Mouse (Mus musculus) left cerebral cortex, adult 2 months (tissue): ENCODE data around the gene Clrn3. TPM values are rescaled to one million over a fixed set of nuclear protein-coding genes. Genes with fewer than 3 reads are reported as not detected.

Experiments
- DNase-seq, 2 experiments: peaks; one replicate each; pipeline ENCODE4 v3.0.0; 2021 to 2022; ENCODE audit warnings: low spot score in 2 of 2, mixed read lengths in 1 of 2; ENCODE audit errors: extremely low spot score in 1 of 2
- H3K27ac ChIP-seq: fragments of 200-600 bp; 2 replicates; pipeline ENCODE4 v1.8.1; 2022
- H3K4me3 ChIP-seq: fragments of 200-600 bp; 2 replicates; pipeline ENCODE4 v1.8.1; 2022
- CTCF ChIP-seq: fragments of 200-600 bp; IDR thresholded peaks from 2 replicates; pipeline ENCODE4 v1.8.1; 2022; ENCODE audit warnings: antibody characterized with exemption, mild to moderate bottlenecking, moderate library complexity
- intact Hi-C: fragments of 180-260 bp; cut with DNase I; formaldehyde crosslinking; loops from one replicate; pipeline ENCODE4 v1.15.1; 2025
- total RNA-seq, 2 experiments: library from RNA; stranded (reverse); gene quantifications; 2 replicates each; pipeline ENCODE4 v1.2.3; 2021

The Clrn3 gene
- total RNA-seq, 2 experiments from 2014 or later: not detected

GRCm38 (mm10) chr7:135551547-135551946 lies 23.1 kb upstream of the Clrn3 start:
- intact Hi-C loops: no loop called here
- no peak for DNase-seq
- no peak for TF ChIP-seq CTCF
- Histone ChIP-seq H3K27ac (no peak overlapping the region), H3K4me3 (no peak overlapping the region)

GRCm38 (mm10) chr7:135548434-135548833 lies 20.0 kb upstream of the Clrn3 start:
- Histone ChIP-seq H3K4me3 (no peak overlapping the region), H3K27ac (no peak overlapping the region)
- intact Hi-C loops: no loop called here
- DNase-seq: no peak
- no peak for TF ChIP-seq CTCF

- DNase-seq: no peak
- no peak for TF ChIP-seq CTCF
- no peak overlapping the region for H3K27ac ChIP-seq
- intact Hi-C loops: no loop called here
- no peak overlapping the region for H3K4me3 ChIP-seq
These were observed 18.1 kb upstream of the Clrn3 start for GRCm38 (mm10) chr7:135546530-135546929.

- intact Hi-C loops: no loop called here
- no peak for TF ChIP-seq CTCF
- no peak for DNase-seq
- Histone ChIP-seq H3K27ac (no peak overlapping the region), H3K4me3 (no peak overlapping the region)
These were observed 17.5 kb upstream of the Clrn3 start for GRCm38 (mm10) chr7:135545957-135546356.

- intact Hi-C loops: no loop called here
- H3K27ac ChIP-seq: no peak overlapping the region
- DNase-seq: no peak
- no peak for TF ChIP-seq CTCF
- no peak overlapping the region for H3K4me3 ChIP-seq
These were observed 15.9 kb upstream of the Clrn3 start for GRCm38 (mm10) chr7:135544321-135544720.

- DNase-seq: no peak
- intact Hi-C loops: no loop called here
- no peak overlapping the region for H3K27ac ChIP-seq
- no peak overlapping the region for H3K4me3 ChIP-seq
- no peak for TF ChIP-seq CTCF
These were observed 14.6 kb upstream of the Clrn3 start for GRCm38 (mm10) chr7:135543033-135543432.

- no peak for DNase-seq
- H3K4me3 ChIP-seq: no peak overlapping the region
- H3K27ac ChIP-seq: no peak overlapping the region
- TF ChIP-seq CTCF: no peak
- intact Hi-C loops: no loop called here
These were observed 13.8 kb upstream of the Clrn3 start for GRCm38 (mm10) chr7:135542235-135542634.

GRCm38 (mm10) chr7:135539429-135539828 lies 11.0 kb upstream of the Clrn3 start:
- intact Hi-C loops: loop anchor here (5.0 kb wide), 1 partner anchor 198 kb away; no protein-coding TSS in a partner anchor
- Histone ChIP-seq H3K4me3 (peak overlapping the region; percentile 65), H3K27ac (no peak overlapping the region)
- TF ChIP-seq CTCF: no peak
- no peak for DNase-seq

GRCm38 (mm10) chr7:135537948-135538741 lies 9.7 kb upstream of the Clrn3 start:
- peak; percentile 51 to 55 for DNase-seq
- Histone ChIP-seq H3K4me3 (peak overlapping the region; percentile 65), H3K27ac (peak overlapping the region; percentile 89)
- no peak; the same call in 1 of the 2 replicates for TF ChIP-seq CTCF
- intact Hi-C loops: loop anchor here (1.0 to 5.0 kb wide), 4 partner anchors 43 to 199 kb away; no protein-coding TSS in a partner anchor

- Histone ChIP-seq H3K27ac (peak within 1 kb of the TSS; percentile 89), H3K4me3 (peak within 1 kb of the TSS; percentile 65)
- TF ChIP-seq CTCF: peak; percentile 85
- peak; percentile 89 to 93 for DNase-seq
- intact Hi-C loops: loop anchor here (1.0 to 5.0 kb wide), 4 partner anchors 43 to 200 kb away; no protein-coding TSS in a partner anchor
These were observed 9.0 kb upstream of the Clrn3 start, which contains the start of gene Ptpre for GRCm38 (mm10) chr7:135537341-135537901. Gene Ptpre, plus strand, starts transcription at chr7:135537481.

- no peak for TF ChIP-seq CTCF
- H3K27ac ChIP-seq: no peak overlapping the region
- H3K4me3 ChIP-seq: no peak overlapping the region
- DNase-seq: no peak
- intact Hi-C loops: loop anchor here (2.0 to 5.0 kb wide), 2 partner anchors 41 to 201 kb away; no protein-coding TSS in a partner anchor
These were observed 7.5 kb upstream of the Clrn3 start for GRCm38 (mm10) chr7:135535908-135536307.

- TF ChIP-seq CTCF: no peak
- Histone ChIP-seq H3K27ac (no peak overlapping the region), H3K4me3 (no peak overlapping the region)
- no peak for DNase-seq
- intact Hi-C loops: loop anchor here (5.0 kb wide), 1 partner anchor 203 kb away; no protein-coding TSS in a partner anchor
These were observed 6.2 kb upstream of the Clrn3 start for GRCm38 (mm10) chr7:135534548-135535189.
